Mouse (Mus musculus): Measurements from ENCODE around the gene Ntrk2. TPM values are rescaled to one million over a fixed set of nuclear protein-coding genes. Genes with fewer than 3 reads are reported as not detected.

Ntrk2 gene
- polyA plus RNA-seq, 1 experiment, result not detected

DNA sequence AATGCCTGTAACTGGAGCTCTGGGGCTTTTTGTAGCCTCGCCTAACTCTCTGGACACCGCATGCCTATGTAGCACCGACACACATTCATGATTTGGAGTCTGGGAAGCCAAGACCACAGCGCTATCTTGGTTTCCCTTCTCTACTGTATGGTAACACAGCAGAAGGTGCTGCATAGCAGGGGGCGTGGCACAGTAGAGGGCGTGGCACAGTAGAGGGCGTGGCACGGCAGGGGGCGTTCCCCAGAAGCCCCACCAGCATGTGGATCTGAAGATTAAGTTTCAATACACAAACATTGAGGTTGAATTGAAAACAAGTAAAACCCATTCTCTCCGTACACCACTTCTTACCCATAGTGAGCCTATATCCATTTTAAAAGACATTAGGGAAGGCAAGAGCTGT, 115.3 kb downstream of the Ntrk2 start:
- H3K27ac ChIP-seq (ENCODE audit: control insufficient read depth, insufficient read depth, low read depth, low read length, poor library complexity), result no peak overlapping the region
- no peaks in the 10 kb centered on the region for H3K4me1 ChIP-seq (ENCODE audit: control insufficient read depth, insufficient read depth, low read length)
- H3K4me3 ChIP-seq (replicated peaks; ENCODE audit: control insufficient read depth, low read depth, low read length), result no peak overlapping the region
- TF ChIP-seq CTCF (IDR thresholded peaks at IDR 0.05; ENCODE audit: control insufficient read depth, insufficient read depth, low read length) (no peak), POLR2A (IDR thresholded peaks at IDR 0.05; ENCODE audit: borderline replicate concordance, control insufficient read depth, low read depth, low read length) (no peak)
- 79% methylated on average over 10 of the region's 10 CpGs for WGBS

DNA sequence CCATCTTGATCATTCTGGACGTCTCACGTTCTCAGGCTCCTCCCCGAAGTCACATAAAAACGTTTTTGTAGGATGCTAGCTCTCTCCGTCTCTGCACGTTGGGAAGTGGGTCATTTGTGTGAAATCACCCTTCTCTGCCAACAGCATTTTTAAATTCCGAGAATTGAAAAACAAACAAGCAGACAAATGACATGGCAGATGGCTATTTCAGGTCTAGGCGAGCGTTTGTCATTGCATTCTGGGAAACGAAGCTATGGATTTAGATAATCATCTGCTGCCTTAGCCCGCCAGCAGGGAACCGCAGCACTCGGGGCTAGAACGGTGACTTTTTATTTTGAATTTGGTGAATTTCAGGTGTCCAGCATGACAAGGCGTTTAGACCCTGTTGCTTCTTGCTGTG, 115.8 kb downstream of the Ntrk2 start:
- no peaks in the 10 kb centered on the region for H3K4me1 ChIP-seq (ENCODE audit: control insufficient read depth, insufficient read depth, low read length)
- no peak overlapping the region for H3K27ac ChIP-seq (ENCODE audit: control insufficient read depth, insufficient read depth, low read depth, low read length, poor library complexity)
- 86% methylated on average over 15 of the region's 15 CpGs for WGBS
- TF ChIP-seq POLR2A (IDR thresholded peaks at IDR 0.05; ENCODE audit: borderline replicate concordance, control insufficient read depth, low read depth, low read length), result no peak
- TF ChIP-seq CTCF (IDR thresholded peaks at IDR 0.05; ENCODE audit: control insufficient read depth, insufficient read depth, low read length), result no peak
- no peak overlapping the region for H3K4me3 ChIP-seq (replicated peaks; ENCODE audit: control insufficient read depth, low read depth, low read length)

DNA sequence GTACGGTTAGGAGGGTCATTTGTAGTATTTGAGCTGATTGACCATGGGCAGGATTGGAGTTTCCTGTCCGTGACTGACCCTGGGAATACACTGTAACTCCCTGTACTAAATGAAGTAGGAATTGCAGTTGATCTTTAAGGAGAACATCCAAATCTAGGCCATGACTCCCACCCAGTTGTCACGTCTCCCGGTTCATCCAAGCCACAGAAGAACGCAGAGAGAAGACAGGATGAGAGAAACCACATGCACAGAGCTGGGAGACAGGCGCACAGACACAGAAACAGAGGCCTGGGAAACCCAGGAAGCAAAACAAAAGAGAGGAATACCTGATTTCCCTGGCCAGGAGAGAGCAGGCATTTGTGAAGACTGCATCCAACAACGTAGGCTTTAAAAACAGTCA, 117.1 kb downstream of the Ntrk2 start:
- 75% methylated on average over 7 of the region's 7 CpGs for WGBS
- Histone ChIP-seq H3K4me3 (replicated peaks; ENCODE audit: control insufficient read depth, low read depth, low read length) (no peak overlapping the region), H3K4me1 (ENCODE audit: control insufficient read depth, insufficient read depth, low read length) (no peaks in the 10 kb centered on the region), H3K27ac (ENCODE audit: control insufficient read depth, insufficient read depth, low read depth, low read length, poor library complexity) (no peak overlapping the region)
- TF ChIP-seq POLR2A (IDR thresholded peaks at IDR 0.05; ENCODE audit: borderline replicate concordance, control insufficient read depth, low read depth, low read length) (no peak), CTCF (IDR thresholded peaks at IDR 0.05; ENCODE audit: control insufficient read depth, insufficient read depth, low read length) (no peak)

DNA sequence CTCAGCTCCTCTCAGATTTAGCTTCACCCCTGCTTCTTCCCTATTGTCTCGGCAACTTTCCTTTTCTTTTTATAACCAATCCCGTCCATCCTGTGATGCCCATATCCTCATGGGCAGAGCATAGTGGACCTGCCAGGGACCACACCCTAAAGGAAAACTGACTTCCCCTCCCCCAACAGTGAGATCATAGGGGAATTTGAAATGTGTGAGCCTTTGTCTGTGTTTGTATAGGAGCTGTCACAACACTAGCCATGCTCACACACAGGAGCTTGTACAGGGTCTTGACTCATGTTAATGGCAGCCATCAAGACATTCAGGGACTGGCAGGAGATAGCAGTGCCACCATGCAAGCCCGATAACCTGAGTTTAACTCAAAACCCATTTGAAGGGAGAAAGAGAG, 118.1 kb downstream of the Ntrk2 start:
- H3K4me3 ChIP-seq (replicated peaks; ENCODE audit: control insufficient read depth, low read depth, low read length), result no peak overlapping the region
- TF ChIP-seq POLR2A (IDR thresholded peaks at IDR 0.05; ENCODE audit: borderline replicate concordance, control insufficient read depth, low read depth, low read length), result no peak
- TF ChIP-seq CTCF (IDR thresholded peaks at IDR 0.05; ENCODE audit: control insufficient read depth, insufficient read depth, low read length), result no peak
- WGBS, result 71% methylated on average over 3 of the region's 3 CpGs
- H3K27ac ChIP-seq (ENCODE audit: control insufficient read depth, insufficient read depth, low read depth, low read length, poor library complexity), result no peak overlapping the region
- no peaks in the 10 kb centered on the region for H3K4me1 ChIP-seq (ENCODE audit: control insufficient read depth, insufficient read depth, low read length)

DNA sequence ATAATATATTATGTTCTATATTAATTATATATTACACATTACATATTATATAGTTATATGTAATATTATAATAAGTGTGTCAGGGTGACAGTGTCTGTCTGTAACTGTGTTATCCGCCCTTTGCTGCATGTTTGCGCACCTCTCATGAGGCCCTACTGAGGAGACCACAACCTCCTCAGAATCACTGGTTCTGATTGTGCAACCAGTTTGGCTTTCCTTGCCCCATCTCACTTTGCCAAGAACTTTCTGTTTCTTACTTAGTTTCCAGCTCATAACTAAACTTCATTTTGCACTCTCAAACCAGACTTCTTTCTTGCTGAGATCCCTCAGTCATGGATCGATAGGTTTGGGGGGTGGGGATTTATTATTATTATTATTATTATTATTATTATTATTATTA, 120.8 kb downstream of the Ntrk2 start:
- 93% methylated on average over 3 of the region's 3 CpGs for WGBS
- H3K27ac ChIP-seq (ENCODE audit: control insufficient read depth, insufficient read depth, low read depth, low read length, poor library complexity), result no peak overlapping the region
- TF ChIP-seq POLR2A (IDR thresholded peaks at IDR 0.05; ENCODE audit: borderline replicate concordance, control insufficient read depth, low read depth, low read length) (no peak), CTCF (IDR thresholded peaks at IDR 0.05; ENCODE audit: control insufficient read depth, insufficient read depth, low read length) (no peak)
- no peaks in the 10 kb centered on the region for H3K4me1 ChIP-seq (ENCODE audit: control insufficient read depth, insufficient read depth, low read length)
- no peak overlapping the region for H3K4me3 ChIP-seq (replicated peaks; ENCODE audit: control insufficient read depth, low read depth, low read length)

DNA sequence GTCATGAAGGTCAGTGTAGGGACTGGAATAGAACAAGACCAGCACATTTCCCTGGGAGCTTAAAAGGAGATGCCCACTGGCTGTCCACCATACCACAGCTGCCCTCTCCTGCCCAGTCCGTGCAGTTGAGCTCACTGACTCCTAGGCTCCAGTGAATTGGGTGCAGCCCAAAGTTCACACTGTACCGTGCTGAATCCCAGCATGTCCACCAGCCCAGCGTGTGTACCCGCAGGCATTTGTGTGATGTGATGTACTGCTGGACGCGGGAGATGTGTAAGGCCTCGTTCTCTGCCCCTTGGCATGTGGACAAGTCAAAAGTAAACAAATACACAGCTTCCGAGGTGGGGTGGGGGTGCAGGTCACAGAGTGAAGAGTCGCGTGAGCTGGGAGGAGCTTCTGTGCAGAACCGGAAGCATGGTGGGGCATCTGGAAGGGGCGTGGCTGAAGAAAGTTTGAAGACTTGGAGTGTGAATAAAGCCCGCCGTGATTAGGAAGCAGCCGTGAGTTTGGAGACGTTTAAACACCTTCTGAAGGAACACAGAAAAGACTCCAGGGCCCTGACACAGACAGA, 121.4 kb downstream of the Ntrk2 start:
- H3K4me3 ChIP-seq (replicated peaks; ENCODE audit: control insufficient read depth, low read depth, low read length), result no peak overlapping the region
- H3K27ac ChIP-seq (ENCODE audit: control insufficient read depth, insufficient read depth, low read depth, low read length, poor library complexity), result no peak overlapping the region
- WGBS, result 79% methylated on average over 16 of the region's 16 CpGs
- H3K4me1 ChIP-seq (ENCODE audit: control insufficient read depth, insufficient read depth, low read length), result no peaks in the 10 kb centered on the region
- no peak for TF ChIP-seq CTCF (IDR thresholded peaks at IDR 0.05; ENCODE audit: control insufficient read depth, insufficient read depth, low read length)

DNA sequence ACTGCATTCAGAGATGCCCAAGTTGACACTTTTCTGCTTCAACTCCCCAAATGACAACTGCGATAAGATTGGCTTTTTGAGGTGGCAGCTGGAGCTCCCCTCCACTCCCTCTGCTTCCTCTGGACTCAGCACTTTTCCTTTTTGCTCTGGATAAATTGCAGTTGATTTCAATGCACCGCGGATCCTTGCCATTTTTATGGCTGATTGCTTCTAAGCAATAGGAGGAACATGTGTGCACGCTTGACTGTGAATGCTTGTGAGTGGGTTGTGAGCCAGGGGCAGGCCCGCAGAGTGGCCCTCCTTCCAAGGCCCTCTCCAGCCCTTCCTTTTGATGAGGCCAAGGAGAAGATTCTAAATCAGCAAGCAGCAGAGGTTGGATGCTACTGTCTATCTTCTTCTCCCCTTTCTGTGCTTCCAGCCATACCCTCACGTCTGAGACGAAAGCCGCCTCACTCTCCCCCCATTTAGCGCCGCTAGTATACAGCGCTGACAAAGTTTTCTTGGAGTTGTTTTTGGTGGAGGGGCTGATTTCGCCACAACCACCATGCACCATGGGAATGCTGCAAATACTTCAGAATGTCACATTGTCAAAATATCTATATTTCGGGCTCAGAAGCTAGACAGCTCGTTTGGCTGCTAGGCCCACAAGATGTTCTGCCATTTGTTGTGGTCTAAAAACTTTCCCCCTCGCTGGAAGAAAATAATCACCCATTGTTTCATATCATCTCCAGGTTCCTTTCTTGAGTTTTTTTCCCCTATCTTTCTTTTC, 122.5 kb downstream of the Ntrk2 start:
- TF ChIP-seq POLR2A (IDR thresholded peaks at IDR 0.05; ENCODE audit: borderline replicate concordance, control insufficient read depth, low read depth, low read length) (no peak), CTCF (IDR thresholded peaks at IDR 0.05; ENCODE audit: control insufficient read depth, insufficient read depth, low read length) (no peak)
- WGBS, result 83% methylated on average over 15 of the region's 15 CpGs

DNA sequence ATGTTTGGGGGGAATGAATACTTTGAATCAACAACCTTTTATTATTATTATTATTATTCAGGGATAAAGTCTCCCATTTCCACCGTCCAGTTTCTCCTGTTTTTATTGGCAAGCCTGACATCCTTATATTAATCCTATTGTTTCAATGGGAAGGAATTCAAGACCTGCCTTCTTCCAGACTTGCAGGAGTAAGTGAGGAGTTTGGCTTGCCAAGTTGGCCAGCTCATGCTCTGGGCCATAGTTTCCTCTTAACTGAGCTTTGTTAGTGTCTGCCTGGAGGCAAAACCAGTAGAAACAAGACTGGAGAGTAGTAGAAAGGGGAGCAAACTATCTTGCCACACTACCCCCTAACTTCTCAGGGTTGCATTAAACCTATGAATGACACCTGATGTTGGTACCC, 123.8 kb downstream of the Ntrk2 start:
- Histone ChIP-seq H3K4me1 (ENCODE audit: control insufficient read depth, insufficient read depth, low read length) (no peaks in the 10 kb centered on the region), H3K4me3 (replicated peaks; ENCODE audit: control insufficient read depth, low read depth, low read length) (no peak overlapping the region), H3K27ac (ENCODE audit: control insufficient read depth, insufficient read depth, low read depth, low read length, poor library complexity) (no peak overlapping the region)
- TF ChIP-seq CTCF (IDR thresholded peaks at IDR 0.05; ENCODE audit: control insufficient read depth, insufficient read depth, low read length), result no peak
- TF ChIP-seq POLR2A (IDR thresholded peaks at IDR 0.05; ENCODE audit: borderline replicate concordance, control insufficient read depth, low read depth, low read length), result no peak
- WGBS, result 72% methylated on average over 1 of the region's 1 CpGs

More for the DNA sequence above, 122.5 kb downstream of the Ntrk2 start:
- no peak overlapping the region for H3K27ac ChIP-seq (ENCODE audit: control insufficient read depth, insufficient read depth, low read depth, low read length, poor library complexity)
- H3K4me3 ChIP-seq (replicated peaks; ENCODE audit: control insufficient read depth, low read depth, low read length), result no peak overlapping the region
- H3K4me1 ChIP-seq (ENCODE audit: control insufficient read depth, insufficient read depth, low read length), result no peaks in the 10 kb centered on the region
